Mouse (Mus musculus) cortical plate, adult 2 months (tissue): Measurements from ENCODE around the gene Wfdc18. TPM values are rescaled to one million over a fixed set of nuclear protein-coding genes. Genes with fewer than 3 reads are reported as not detected.

Experiments used
- H3K27ac ChIP-seq: fragments of 200-500 bp; 2 replicates; pipeline ENCODE4 v1.5.1; 2012; ENCODE audit warnings: low read length, control low read depth, inconsistent platforms; ENCODE audit not compliant: insufficient read depth
- H3K4me1 ChIP-seq: fragments of 200-500 bp; 2 replicates; pipeline ENCODE4 v1.6.1; 2011; ENCODE audit warnings: low read length; ENCODE audit not compliant: control insufficient read depth, insufficient read depth
- H3K4me3 ChIP-seq: fragments of 200-500 bp; 2 replicates; pipeline ENCODE4 v1.5.1; 2011; ENCODE audit warnings: mild to moderate bottlenecking, low read length, control low read depth; ENCODE audit not compliant: insufficient read depth
- CTCF ChIP-seq: fragments of 200-500 bp; IDR thresholded peaks from 2 replicates; pipeline ENCODE4 v1.5.1; 2011; ENCODE audit warnings: mild to moderate bottlenecking, control low read depth, low read length; ENCODE audit not compliant: insufficient read depth; ENCODE audit errors: extremely low read depth
- POLR2A ChIP-seq: fragments of 200-500 bp; IDR thresholded peaks from 2 replicates; pipeline ENCODE4 v1.6.1; 2011; ENCODE audit warnings: mild to moderate bottlenecking, low read length, control low read depth; ENCODE audit not compliant: insufficient read depth; ENCODE audit errors: extremely low read depth
- polyA plus RNA-seq: library from polyadenylated mRNA; depleted of rRNA; stranded (reverse); fragments of >200 nt; gene quantifications from 2 replicates; pipeline ENCODE4 v1.2.3, GENCODE M21; 2012; rRNA removed

Wfdc18 gene
- polyA plus RNA-seq, result 4.2 and 5.8 TPM in 2 replicates

DNA sequence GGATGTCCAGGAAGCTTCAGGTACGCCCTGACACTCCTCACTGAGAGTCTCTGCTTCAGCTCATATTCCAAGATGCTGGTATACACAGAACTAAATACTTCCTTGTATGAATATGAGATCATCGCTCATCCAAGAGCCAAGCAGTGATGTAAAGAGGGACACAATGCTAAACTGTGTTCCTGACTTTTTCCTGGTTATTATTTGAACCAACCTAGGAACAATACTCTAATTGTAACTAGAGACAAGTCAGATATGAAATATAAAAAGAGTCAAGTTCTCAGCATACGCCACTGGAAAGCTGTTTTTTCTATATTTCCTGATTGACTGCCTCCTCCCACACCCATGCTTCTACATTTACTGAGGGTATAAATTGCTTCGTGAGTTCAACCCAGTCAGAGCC lies at the start of gene Wfdc18:
Wfdc18 (plus strand) TSS at position 301 of the 400 bp plus-strand sequence.
- no peak for TF ChIP-seq POLR2A
- no peak for TF ChIP-seq CTCF

GRCm38 (mm10) chr11:83662204-83662603 lies 46.6 kb upstream of the Wfdc18 start, which contains the start of gene Ccl4:
Ccl4 (plus strand) TSS chr11:83662584.
- H3K4me3 ChIP-seq, result no peak within 1 kb of the TSS
- TF ChIP-seq POLR2A (no peak), CTCF (no peak)
- no peak within 1 kb of the TSS for H3K27ac ChIP-seq
- H3K4me1 ChIP-seq, result no peaks in the 10 kb centered on the region

More for the DNA sequence above, at the start of gene Wfdc18:
- Histone ChIP-seq H3K27ac (no peak within 1 kb of the TSS), H3K4me3 (no peak within 1 kb of the TSS), H3K4me1 (peaks cover 2% of the 10 kb centered on the region; the same call in 1 of the 2 replicates)

DNA sequence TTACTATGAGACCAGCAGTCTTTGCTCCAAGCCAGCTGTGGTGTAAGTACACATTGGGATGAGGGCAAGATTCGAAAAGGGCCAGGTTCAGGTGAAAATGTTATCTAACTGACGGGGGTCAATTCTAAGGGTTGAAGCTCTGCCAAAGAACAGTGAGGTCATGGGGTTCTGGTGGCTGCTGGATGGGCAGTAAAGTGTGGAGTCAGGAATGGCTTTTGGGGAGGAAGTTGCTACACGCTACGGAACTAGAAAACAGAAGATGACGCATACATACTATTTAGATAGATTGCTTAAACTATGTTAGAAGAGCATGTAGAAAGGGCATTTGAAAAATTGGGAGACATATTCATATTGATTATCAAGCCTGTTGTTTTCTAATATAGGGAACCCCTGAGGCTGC lies 45.3 kb upstream of the Wfdc18 start:
- TF ChIP-seq CTCF, result no peak
- TF ChIP-seq POLR2A, result no peak
- Histone ChIP-seq H3K4me3 (no peak overlapping the region), H3K4me1 (no peaks in the 10 kb centered on the region), H3K27ac (no peak overlapping the region)

- Histone ChIP-seq H3K4me3 (no peak overlapping the region), H3K4me1 (no peaks in the 10 kb centered on the region), H3K27ac (no peak overlapping the region)
- TF ChIP-seq POLR2A, result no peak
- TF ChIP-seq CTCF, result no peak
Measured at GRCm38 (mm10) chr11:83671743-83672142, 37.1 kb upstream of the Wfdc18 start.

DNA sequence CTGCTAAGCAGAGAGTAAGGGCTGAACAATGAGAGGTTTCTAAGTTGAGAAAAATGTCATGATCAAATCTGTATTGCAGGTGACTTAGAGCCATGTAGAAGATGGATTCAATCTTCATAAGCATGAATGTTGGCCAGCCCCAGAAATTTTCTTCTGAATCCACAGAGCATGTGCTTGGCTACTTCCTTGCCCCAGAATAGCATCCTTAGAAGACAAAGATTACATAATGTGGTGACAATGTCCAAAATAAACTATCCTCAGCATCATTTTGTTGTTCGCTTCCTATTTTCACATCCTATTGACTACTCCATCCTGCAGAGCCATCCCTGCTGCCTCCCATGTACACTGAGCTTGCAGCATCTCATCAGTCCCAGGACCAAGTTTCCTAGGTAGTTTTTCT lies 33.1 kb upstream of the Wfdc18 start:
- no peak overlapping the region for H3K4me3 ChIP-seq
- no peak for TF ChIP-seq CTCF
- TF ChIP-seq POLR2A, result no peak
- H3K27ac ChIP-seq, result no peak overlapping the region
- H3K4me1 ChIP-seq, result no peaks in the 10 kb centered on the region

GRCm38 (mm10) chr11:83689918-83690317 lies 18.9 kb upstream of the Wfdc18 start:
- Histone ChIP-seq H3K4me3 (no peak overlapping the region), H3K4me1 (no peaks in the 10 kb centered on the region), H3K27ac (no peak overlapping the region)
- TF ChIP-seq CTCF (no peak), POLR2A (no peak)

DNA sequence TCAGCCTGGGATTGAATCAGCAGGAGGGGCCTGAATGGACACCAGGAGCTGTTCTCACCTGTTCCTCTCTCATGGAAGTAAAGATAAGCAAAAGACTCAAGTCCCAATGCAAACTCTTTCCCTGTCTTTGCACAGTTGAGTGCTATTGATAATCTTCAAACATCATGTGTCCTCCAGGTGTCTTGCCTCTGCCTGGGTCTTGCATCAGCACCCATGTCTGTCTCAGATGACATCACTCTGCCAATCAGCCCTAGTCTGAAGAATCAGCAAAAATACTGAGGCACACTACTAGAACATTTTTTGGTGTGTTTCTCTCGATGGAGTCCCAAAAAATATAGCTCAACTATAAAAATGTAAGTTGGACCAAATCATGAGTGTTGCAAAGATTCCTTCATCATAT lies 16.8 kb upstream of the Wfdc18 start:
- Histone ChIP-seq H3K27ac (no peak overlapping the region), H3K4me3 (no peak overlapping the region), H3K4me1 (no peaks in the 10 kb centered on the region)
- TF ChIP-seq POLR2A (no peak), CTCF (no peak)

DNA sequence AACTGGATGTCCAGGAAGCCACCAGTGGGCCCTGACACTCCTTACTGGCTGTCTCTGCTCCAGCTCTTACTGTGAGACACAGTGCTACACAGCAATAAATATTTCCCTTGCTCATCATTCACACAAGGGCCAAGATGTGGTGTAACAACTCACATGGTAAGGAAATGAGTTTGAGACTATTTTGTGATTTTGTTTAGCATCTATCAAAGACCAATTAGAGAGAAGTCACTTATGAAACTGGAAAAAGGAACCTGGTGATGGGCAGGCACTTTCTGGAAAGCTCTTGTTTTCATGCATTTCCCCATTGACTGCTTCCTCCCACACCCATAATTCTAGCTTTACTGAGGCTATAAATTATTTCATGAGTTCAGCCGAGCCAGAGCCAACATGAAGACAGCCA lies 5.1 kb upstream of the Wfdc18 start, which contains the start of gene Wfdc17:
Wfdc17 (plus strand) TSS at position 287 of the 400 bp plus-strand sequence.
- Histone ChIP-seq H3K27ac (no peak within 1 kb of the TSS), H3K4me3 (no peak within 1 kb of the TSS), H3K4me1 (no peaks in the 10 kb centered on the region; the same call in 1 of the 2 replicates)
- TF ChIP-seq CTCF (no peak), POLR2A (no peak)

DNA sequence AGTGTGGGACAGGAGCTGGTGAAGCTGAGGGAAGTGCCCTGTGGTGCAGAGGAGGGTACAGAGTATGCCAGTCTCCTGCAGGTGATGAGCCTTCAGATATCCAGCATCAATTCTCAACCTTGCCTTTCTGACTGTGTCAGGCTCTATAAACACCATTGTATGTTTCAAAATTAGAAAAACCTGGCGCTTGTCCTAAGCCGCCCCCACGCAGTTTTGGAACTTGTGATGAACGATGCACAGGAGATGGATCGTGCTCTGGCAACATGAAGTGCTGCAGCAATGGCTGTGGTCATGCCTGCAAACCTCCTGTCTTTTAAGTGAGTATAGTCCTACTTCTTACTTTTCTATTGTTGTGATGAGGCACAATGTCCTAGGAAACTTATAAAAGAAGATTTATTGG lies 868 bp downstream of the Wfdc18 start:
- Histone ChIP-seq H3K27ac (no peak overlapping the region), H3K4me3 (no peak overlapping the region), H3K4me1 (peaks cover 2% of the 10 kb centered on the region; the same call in 1 of the 2 replicates)
- TF ChIP-seq CTCF, result no peak

GRCm38 (mm10) chr11:83712671-83713070 lies 3.9 kb downstream of the Wfdc18 start:
- no peak overlapping the region for H3K27ac ChIP-seq
- TF ChIP-seq POLR2A (no peak), CTCF (no peak)
- H3K4me1 ChIP-seq, result peaks cover 2% of the 10 kb centered on the region; the same call in 1 of the 2 replicates
- H3K4me3 ChIP-seq, result no peak overlapping the region
